Mouse (Mus musculus) embryonic fibroblast, embryonic 13.5 days (primary cell): ENCODE data around the gene Bdh1.

Experiments used
- CTCF ChIP-seq: IDR thresholded peaks from 2 replicates; pipeline ENCODE4 v1.5.1; 2011; ENCODE audit warnings: mild to moderate bottlenecking, control low read depth, low read length, moderate library complexity, borderline replicate concordance; ENCODE audit not compliant: insufficient read depth
- POLR2A ChIP-seq: IDR thresholded peaks from 2 replicates; pipeline ENCODE4 v1.6.1; 2011; ENCODE audit warnings: low read depth, mild to moderate bottlenecking, control low read depth, low read length, moderate library complexity

DNA sequence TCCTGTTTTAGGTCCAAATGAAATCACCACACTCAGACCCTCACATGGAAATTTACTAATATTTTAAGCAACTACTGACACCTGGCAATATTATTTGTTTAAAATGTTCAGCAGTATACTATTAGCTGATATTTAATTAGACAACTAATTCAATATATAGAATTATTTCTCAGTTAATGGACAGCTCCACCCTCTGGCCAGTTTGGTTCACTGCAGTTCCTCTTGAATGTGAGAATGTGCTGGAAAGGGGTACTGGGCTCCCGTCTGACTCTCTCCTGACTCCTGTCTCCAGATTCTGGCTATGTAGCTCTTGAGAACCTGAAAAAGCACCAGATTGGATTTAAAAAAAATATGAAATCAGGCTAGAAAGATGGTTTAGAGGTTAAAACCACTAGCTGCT, 17.0 kb upstream of the Bdh1 start:
- TF ChIP-seq CTCF (no peak), POLR2A (no peak)
